Mouse (Mus musculus): ENCODE data around the gene Olfr631. TPM values are rescaled to one million over a fixed set of nuclear protein-coding genes. Genes with fewer than 3 reads are reported as not detected.
A peak's percentile ranks its signal among the peaks of the same experiment; 100 is the strongest.

Gene Olfr631
- not detected for polyA plus RNA-seq (2012; fragmentation: generic; extraction: Trizol)
- long read RNA-seq, experiment 1: 0 reads
- long read RNA-seq, experiment 2: 0 reads

DNA sequence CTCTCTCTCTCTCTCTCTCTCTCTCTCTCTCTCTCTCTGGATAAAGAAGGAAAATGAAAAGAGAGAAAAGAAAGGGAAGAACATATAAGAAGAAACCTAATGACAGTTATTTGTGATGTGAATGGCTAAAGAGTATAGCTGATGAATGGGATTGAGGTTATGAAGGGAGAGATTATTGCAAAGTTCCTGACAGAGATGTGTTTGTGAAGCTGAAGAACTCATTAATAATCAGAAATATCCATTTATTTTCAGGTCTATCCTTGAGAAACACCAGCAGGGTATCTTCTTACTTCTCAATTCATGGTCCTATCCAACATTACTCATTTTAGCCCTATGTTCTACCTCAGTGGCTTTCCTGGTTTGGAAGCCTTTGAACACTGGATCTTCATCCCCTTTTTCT lies at the start of gene Olfr631:
Gene Olfr631, plus strand, starts transcription at position 301 of the 400 bp plus-strand sequence.
- H3K4me3 ChIP-seq (ENCODE audit: insufficient read depth, poor library complexity, severe bottlenecking): no peak within 1 kb of the TSS
- H3K27me3 ChIP-seq (ENCODE audit: control insufficient read depth, insufficient read depth, insufficient read length): no peaks in the 10 kb centered on the region
- H3K36me3 ChIP-seq (ENCODE audit: control insufficient read depth, insufficient read depth): no peaks in the 10 kb centered on the region
- H3K79me3 ChIP-seq (ENCODE audit: low read depth): no peaks in the 10 kb centered on the region
- TF ChIP-seq CTCF (IDR thresholded peaks at IDR 0.05; ENCODE audit: control insufficient read depth, insufficient read depth, insufficient read length) (no peak), MAX (IDR thresholded peaks at IDR 0.05) (no peak), CEBPB (IDR thresholded peaks at IDR 0.05; ENCODE audit: low read depth) (no peak), MYOG (IDR thresholded peaks at IDR 0.05; ENCODE audit: control insufficient read depth, extremely low read depth, insufficient read length) (no peak), MYOD1 (IDR thresholded peaks at IDR 0.05; ENCODE audit: control insufficient read depth, insufficient read length, low read depth) (no peak), USF1 (IDR thresholded peaks at IDR 0.05; ENCODE audit: low read depth) (no peak)
- H3ac ChIP-seq (ENCODE audit: control insufficient read depth, insufficient read length, low read depth): no peak within 1 kb of the TSS
- H3K79me2 ChIP-seq (ENCODE audit: control insufficient read depth, insufficient read depth): no peaks in the 10 kb centered on the region

DNA sequence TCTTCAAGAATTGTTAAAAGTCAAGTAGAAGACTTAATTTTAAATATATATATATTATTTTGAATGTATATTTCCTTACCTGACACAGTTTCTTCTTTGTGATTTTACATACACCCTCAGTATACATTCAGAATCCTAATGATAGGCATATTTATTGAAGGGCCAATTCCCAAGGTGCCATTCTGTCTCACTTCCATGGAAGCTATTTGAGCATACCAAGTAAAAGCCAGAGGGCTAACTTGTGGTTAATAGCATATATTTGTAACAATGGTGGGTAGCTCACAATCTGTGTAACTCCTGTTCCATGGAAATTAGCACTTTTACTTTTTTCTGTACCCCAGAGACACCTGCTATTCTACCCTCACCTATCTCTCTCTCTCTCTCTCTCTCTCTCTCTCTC lies 42.5 kb upstream of the Olfr631 start, which contains the start of gene Olfr66:
Gene Olfr66, minus strand, starts transcription at position 101 of the 400 bp plus-strand sequence.
- H3ac ChIP-seq (ENCODE audit: control insufficient read depth, insufficient read length, low read depth): no peak within 1 kb of the TSS
- no peak within 1 kb of the TSS for H3K4me3 ChIP-seq (ENCODE audit: insufficient read depth, poor library complexity, severe bottlenecking)
- H3K79me3 ChIP-seq (ENCODE audit: low read depth): no peaks in the 10 kb centered on the region
- TF ChIP-seq USF1 (IDR thresholded peaks at IDR 0.05; ENCODE audit: low read depth): no peak
- no peak for TF ChIP-seq CEBPB (IDR thresholded peaks at IDR 0.05; ENCODE audit: low read depth)
- no peaks in the 10 kb centered on the region for H3K27me3 ChIP-seq (ENCODE audit: control insufficient read depth, insufficient read depth, insufficient read length)
- H3K79me2 ChIP-seq (ENCODE audit: control insufficient read depth, insufficient read depth): no peaks in the 10 kb centered on the region
- H3K36me3 ChIP-seq (ENCODE audit: control insufficient read depth, insufficient read depth): no peaks in the 10 kb centered on the region

DNA sequence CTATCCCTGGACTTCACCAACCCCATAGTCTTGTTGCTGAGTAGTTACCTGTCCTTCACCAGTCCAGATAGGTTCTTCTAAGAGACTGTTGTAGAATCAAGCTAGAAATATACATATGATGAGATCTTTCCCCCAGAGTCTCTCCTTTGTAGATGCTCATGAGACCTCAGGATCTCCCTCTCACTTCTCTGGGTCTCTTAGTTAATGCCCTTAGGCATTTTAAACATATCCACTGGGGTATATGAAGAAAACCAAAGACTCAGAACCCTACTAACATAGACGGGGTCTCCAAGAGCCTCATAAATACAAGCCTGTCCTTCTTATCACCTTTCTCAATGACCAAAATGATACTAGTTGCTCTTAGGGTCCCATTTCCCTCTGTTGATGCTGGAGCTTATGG lies 34.2 kb upstream of the Olfr631 start, which contains the start of gene Olfr64:
Gene Olfr64, minus strand, starts transcription at position 101 of the 400 bp plus-strand sequence.
- no peaks in the 10 kb centered on the region for H3K79me2 ChIP-seq (ENCODE audit: control insufficient read depth, insufficient read depth)
- no peaks in the 10 kb centered on the region for H3K36me3 ChIP-seq (ENCODE audit: control insufficient read depth, insufficient read depth)
- H3ac ChIP-seq (ENCODE audit: control insufficient read depth, insufficient read length, low read depth): no peak within 1 kb of the TSS
- H3K27me3 ChIP-seq (ENCODE audit: control insufficient read depth, insufficient read depth, insufficient read length): no peaks in the 10 kb centered on the region
- H3K79me3 ChIP-seq (ENCODE audit: low read depth): no peaks in the 10 kb centered on the region
- H3K4me3 ChIP-seq (ENCODE audit: insufficient read depth, poor library complexity, severe bottlenecking): no peak within 1 kb of the TSS
- no peak for TF ChIP-seq MYOD1 (IDR thresholded peaks at IDR 0.05; ENCODE audit: control insufficient read depth, insufficient read length, low read depth)
- no peak for TF ChIP-seq CEBPB (IDR thresholded peaks at IDR 0.05; ENCODE audit: low read depth)
- no peak for TF ChIP-seq CTCF (IDR thresholded peaks at IDR 0.05; ENCODE audit: control insufficient read depth, insufficient read depth, insufficient read length)
- no peak for TF ChIP-seq USF1 (IDR thresholded peaks at IDR 0.05; ENCODE audit: low read depth)
- no peak for TF ChIP-seq MYOG (IDR thresholded peaks at IDR 0.05; ENCODE audit: control insufficient read depth, extremely low read depth, insufficient read length)
- no peak for TF ChIP-seq MAX (IDR thresholded peaks at IDR 0.05)
- TF ChIP-seq FOSL1 (IDR thresholded peaks at IDR 0.05; ENCODE audit: insufficient read depth, low read length, poor library complexity, severe bottlenecking): no peak

DNA sequence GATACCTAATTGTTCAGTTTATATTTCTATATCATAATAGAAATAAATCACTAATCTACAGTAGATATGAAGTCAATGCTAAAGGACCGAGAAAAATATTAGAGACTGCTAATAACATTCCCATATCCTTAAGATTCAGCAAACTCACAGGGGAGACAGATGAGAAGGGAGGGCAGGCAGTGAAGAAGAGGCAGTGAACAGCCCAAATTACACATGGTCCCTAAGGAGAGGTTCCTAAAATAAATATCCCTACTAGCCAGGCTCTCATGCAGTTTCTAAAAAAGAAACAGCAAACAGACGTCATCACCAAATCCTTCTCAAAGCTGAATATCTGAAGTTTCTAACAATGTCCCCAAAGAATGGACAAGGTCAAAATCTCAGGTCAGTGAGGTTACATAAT lies 25.4 kb upstream of the Olfr631 start, which contains the start of gene Olfr65:
Gene Olfr65, plus strand, starts transcription at position 301 of the 400 bp plus-strand sequence.
- Histone ChIP-seq H3K36me3 (ENCODE audit: control insufficient read depth, insufficient read depth) (no peaks in the 10 kb centered on the region), H3ac (ENCODE audit: control insufficient read depth, insufficient read length, low read depth) (no peak within 1 kb of the TSS), H3K4me3 (ENCODE audit: insufficient read depth, poor library complexity, severe bottlenecking) (no peak within 1 kb of the TSS), H3K27me3 (ENCODE audit: control insufficient read depth, insufficient read depth, insufficient read length) (no peaks in the 10 kb centered on the region), H3K79me3 (ENCODE audit: low read depth) (no peaks in the 10 kb centered on the region), H3K79me2 (ENCODE audit: control insufficient read depth, insufficient read depth) (no peaks in the 10 kb centered on the region)
- no peak for TF ChIP-seq MAX (IDR thresholded peaks at IDR 0.05)
- TF ChIP-seq CTCF (IDR thresholded peaks at IDR 0.05; ENCODE audit: control insufficient read depth, insufficient read depth, insufficient read length): no peak
- TF ChIP-seq MYOG (IDR thresholded peaks at IDR 0.05; ENCODE audit: control insufficient read depth, extremely low read depth, insufficient read length): no peak

DNA sequence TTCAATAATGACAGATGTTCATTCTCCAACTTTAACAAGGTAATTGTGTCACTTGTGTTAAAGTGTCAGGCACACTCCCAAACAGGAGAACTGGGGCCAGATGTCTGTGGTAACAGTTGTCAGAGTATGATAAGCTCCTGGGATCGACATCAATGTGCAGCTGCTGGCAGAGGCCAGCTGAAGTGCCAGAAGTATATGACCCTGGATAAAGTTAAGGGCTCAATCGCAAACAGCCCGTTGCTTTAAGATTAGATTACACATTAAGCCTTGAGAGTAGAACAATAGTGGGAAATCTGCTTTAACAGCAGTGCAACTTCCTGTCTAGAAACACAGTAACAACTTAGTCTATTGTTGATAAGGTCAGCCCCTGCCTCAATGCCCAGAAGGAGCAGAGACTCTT lies 18.6 kb upstream of the Olfr631 start:
- Histone ChIP-seq H3ac (ENCODE audit: control insufficient read depth, insufficient read length, low read depth) (no peak overlapping the region), H3K36me3 (ENCODE audit: control insufficient read depth, insufficient read depth) (no peaks in the 10 kb centered on the region), H3K79me2 (ENCODE audit: control insufficient read depth, insufficient read depth) (no peaks in the 10 kb centered on the region), H3K27me3 (ENCODE audit: control insufficient read depth, insufficient read depth, insufficient read length) (no peaks in the 10 kb centered on the region), H3K79me3 (ENCODE audit: low read depth) (no peaks in the 10 kb centered on the region), H3K4me3 (ENCODE audit: insufficient read depth, poor library complexity, severe bottlenecking) (no peak overlapping the region)
- TF ChIP-seq CTCF (IDR thresholded peaks at IDR 0.05; ENCODE audit: control insufficient read depth, insufficient read depth, insufficient read length): no peak
- TF ChIP-seq MYOD1 (IDR thresholded peaks at IDR 0.05; ENCODE audit: control insufficient read depth, insufficient read length, low read depth): peak; percentile 83

DNA sequence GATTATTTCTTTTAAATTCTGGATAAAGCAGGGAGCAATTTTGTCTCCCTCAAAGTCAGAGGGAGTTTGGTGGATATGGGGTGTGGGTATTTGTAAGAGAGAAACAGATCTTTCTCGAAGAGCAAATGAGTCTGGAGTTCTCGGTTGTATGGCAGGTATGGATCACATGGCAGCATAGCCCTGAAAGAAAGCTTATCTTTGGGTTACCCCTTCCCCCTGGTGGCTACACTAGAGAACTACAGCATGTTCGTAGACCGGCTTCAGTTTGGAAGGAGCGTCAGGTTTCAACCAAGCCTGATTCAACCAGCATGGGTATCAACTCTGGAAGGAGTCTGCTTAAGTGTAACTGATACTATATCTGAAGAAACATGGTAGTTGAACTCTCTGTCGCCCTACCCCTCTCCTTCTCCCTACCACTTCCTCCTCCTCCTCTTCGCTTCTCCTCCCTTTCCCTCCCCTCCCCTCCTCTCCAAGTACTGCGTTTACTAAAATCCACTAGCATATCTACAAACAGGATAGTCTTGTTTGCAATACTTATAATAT lies 15.6 kb upstream of the Olfr631 start:
- H3K4me3 ChIP-seq (ENCODE audit: insufficient read depth, poor library complexity, severe bottlenecking): no peak overlapping the region

More for the DNA sequence above, 15.6 kb upstream of the Olfr631 start:
- Histone ChIP-seq H3K36me3 (ENCODE audit: control insufficient read depth, insufficient read depth) (no peaks in the 10 kb centered on the region), H3K79me2 (ENCODE audit: control insufficient read depth, insufficient read depth) (no peaks in the 10 kb centered on the region), H3ac (ENCODE audit: control insufficient read depth, insufficient read length, low read depth) (no peak overlapping the region), H3K27me3 (ENCODE audit: control insufficient read depth, insufficient read depth, insufficient read length) (no peaks in the 10 kb centered on the region), H3K79me3 (ENCODE audit: low read depth) (no peaks in the 10 kb centered on the region)
- TF ChIP-seq MYOG (IDR thresholded peaks at IDR 0.05; ENCODE audit: control insufficient read depth, extremely low read depth, insufficient read length) (no peak), MYOD1 (IDR thresholded peaks at IDR 0.05; ENCODE audit: control insufficient read depth, insufficient read length, low read depth) (no peak), CEBPB (IDR thresholded peaks at IDR 0.05; ENCODE audit: low read depth) (no peak), FOSL1 (IDR thresholded peaks at IDR 0.05; ENCODE audit: insufficient read depth, low read length, poor library complexity, severe bottlenecking) (no peak), CTCF (IDR thresholded peaks at IDR 0.05; ENCODE audit: control insufficient read depth, insufficient read depth, insufficient read length) (no peak), MAX (IDR thresholded peaks at IDR 0.05) (no peak), USF1 (IDR thresholded peaks at IDR 0.05; ENCODE audit: low read depth) (no peak)
